Mouse (Mus musculus): ENCODE measurements around the gene Pitpnm1.
A peak's percentile ranks its signal among the peaks of the same experiment; 100 is the strongest.

Gene Pitpnm1

GRCm38 (mm10) chr19:4143759-4144268, 44.0 kb downstream of the Pitpnm1 start, which contains the start of gene Cabp4:
Cabp4 (minus strand) TSS chr19:4144033.
- DNase-seq, result no peak

- DNase-seq, result no peak
These were observed 45.0 kb downstream of the Pitpnm1 start for GRCm38 (mm10) chr19:4144550-4145498.

GRCm38 (mm10) chr19:4145936-4146335, 46.1 kb downstream of the Pitpnm1 start:
- no peak for DNase-seq

- no peak for DNase-seq
These were observed 46.7 kb downstream of the Pitpnm1 start for GRCm38 (mm10) chr19:4146366-4147021.

- DNase-seq, result no peak
These were observed 47.2 kb downstream of the Pitpnm1 start for GRCm38 (mm10) chr19:4147022-4147405.

GRCm38 (mm10) chr19:4147782-4148490, 48.1 kb downstream of the Pitpnm1 start:
- DNase-seq, result no peak

GRCm38 (mm10) chr19:4148491-4148806, 48.7 kb downstream of the Pitpnm1 start, which contains the start of gene Coro1b:
Coro1b (plus strand) TSS chr19:4148619.
- DNase-seq, result peak; percentile 96

GRCm38 (mm10) chr19:4148819-4149218, 49.0 kb downstream of the Pitpnm1 start:
- DNase-seq, result no peak

- DNase-seq, result no peak
These were observed 49.5 kb downstream of the Pitpnm1 start for GRCm38 (mm10) chr19:4149283-4149682.

- DNase-seq, result no peak
These were observed 50.1 kb downstream of the Pitpnm1 start for GRCm38 (mm10) chr19:4149764-4150461.

GRCm38 (mm10) chr19:4150567-4151487, 51.0 kb downstream of the Pitpnm1 start:
- no peak for DNase-seq

GRCm38 (mm10) chr19:4151488-4151860, 51.7 kb downstream of the Pitpnm1 start:
- no peak for DNase-seq

- no peak for DNase-seq
These were observed 52.1 kb downstream of the Pitpnm1 start for GRCm38 (mm10) chr19:4151898-4152297.

GRCm38 (mm10) chr19:4152445-4153231, 52.8 kb downstream of the Pitpnm1 start:
- no peak for DNase-seq

GRCm38 (mm10) chr19:4153232-4153654, 53.4 kb downstream of the Pitpnm1 start, which contains the start of gene Ptprcap:
Ptprcap (plus strand) TSS chr19:4153604.
- no peak for DNase-seq

GRCm38 (mm10) chr19:4154437-4155222, 54.8 kb downstream of the Pitpnm1 start:
- no peak for DNase-seq

GRCm38 (mm10) chr19:4155223-4156072, 55.6 kb downstream of the Pitpnm1 start:
- no peak for DNase-seq

- DNase-seq, result no peak
These were observed 56.3 kb downstream of the Pitpnm1 start for GRCm38 (mm10) chr19:4156073-4156579.
